Mouse (Mus musculus) lung, postnatal 0 days (tissue): ENCODE results near the gene Slc38a1. TPM values are rescaled to one million over a fixed set of nuclear protein-coding genes. Genes with fewer than 3 reads are reported as not detected.

Source experiments
- ATAC-seq: fragments of 200-750 bp; cut with Nextera tagmentation; 2 replicates; pipeline ENCODE4 v1.8.0; 2017; ENCODE audit warnings: moderate library complexity
- DNase-seq: peaks from one replicate; pipeline ENCODE4 v3.0.0-alpha.2; 2016; ENCODE audit warnings: low spot score
- H3K27ac ChIP-seq: fragments of 300-500 bp; sonication (generic); 2 replicates; pipeline ENCODE4 v1.5.1; 2014; ENCODE audit warnings: antibody characterized with exemption, mild to moderate bottlenecking, low read length, mixed read lengths
- H3K27me3 ChIP-seq: fragments of 300-500 bp; sonication (generic); replicated peaks from 2 replicates; pipeline ENCODE4 v1.6.1; 2014; ENCODE audit warnings: low read length, mixed read lengths; ENCODE audit not compliant: insufficient read depth
- H3K36me3 ChIP-seq: fragments of 300-500 bp; sonication (generic); 2 replicates; pipeline ENCODE4 v1.6.1; 2014; ENCODE audit warnings: low read length, mixed read lengths; ENCODE audit not compliant: insufficient read depth
- H3K4me1 ChIP-seq: fragments of 300-500 bp; sonication (generic); 2 replicates; pipeline ENCODE4 v1.6.1; 2014; ENCODE audit warnings: antibody characterized with exemption, low read depth, low read length, mixed read lengths; ENCODE audit not compliant: insufficient read depth
- H3K4me2 ChIP-seq: fragments of 300-500 bp; sonication (generic); replicated peaks from 2 replicates; pipeline ENCODE4 v1.6.1; 2014; ENCODE audit warnings: low read depth, mild to moderate bottlenecking, low read length, moderate library complexity, mixed read lengths
- H3K4me3 ChIP-seq: fragments of 300-500 bp; sonication (generic); 2 replicates; pipeline ENCODE4 v1.5.1; 2014; ENCODE audit warnings: low read depth, low read length
- H3K9ac ChIP-seq: fragments of 300-500 bp; sonication (generic); replicated peaks from 2 replicates; pipeline ENCODE4 v1.6.1; 2014; ENCODE audit warnings: low read depth, mild to moderate bottlenecking
- H3K9me3 ChIP-seq: fragments of 300-500 bp; sonication (generic); 2 replicates; pipeline ENCODE4 v1.6.1; 2016; ENCODE audit warnings: low read length, mixed read lengths
- CTCF ChIP-seq: IDR thresholded peaks from 2 replicates; pipeline ENCODE4 v1.5.1; 2016; ENCODE audit warnings: antibody characterized with exemption, mild to moderate bottlenecking
- EP300 ChIP-seq: IDR thresholded peaks from 2 replicates; pipeline ENCODE4 v1.6.1; 2016; ENCODE audit warnings: antibody characterized with exemption, mild to moderate bottlenecking, control low read depth
- WGBS: fragments of 180-500 bp; shearing (Covaris S2); extraction: QIAGEN DNeasy Blood & Tissue Kit; methylation state at CpG from one replicate; pipeline ENCODE4 v1.1.7; 2014; 5-methylcytosine and 5-hydroxymethylcytosine counted together
- polyA plus RNA-seq: library from polyadenylated mRNA; unstranded; fragments of >200 nt; fragmentation: Nextera tagmentation; extraction: Ambion mirVana; gene quantifications from 2 replicates; pipeline ENCODE4 v1.2.1, GENCODE M21; 2015

The Slc38a1 gene
- polyA plus RNA-seq, 1 experiment from 2014 or later = 13.5 TPM

DNA sequence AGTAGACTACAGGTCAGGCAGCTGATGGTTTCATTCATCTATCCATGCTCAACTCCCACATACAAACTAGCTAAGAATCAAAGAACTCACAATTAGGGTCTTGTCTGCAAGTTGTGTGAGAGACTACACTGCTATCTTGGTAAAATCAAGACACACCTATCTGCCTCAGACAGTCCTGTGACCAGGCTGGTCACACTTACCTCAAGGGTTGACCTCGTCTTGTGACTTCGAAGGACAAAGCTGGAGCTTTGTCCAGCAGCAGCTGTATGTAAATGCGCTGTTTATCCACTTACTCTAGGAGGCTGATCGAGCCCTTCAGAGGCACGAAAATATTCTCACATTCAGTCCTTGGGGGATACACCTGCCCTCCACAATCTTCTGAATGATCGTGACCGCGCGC, 45.6 kb downstream of the Slc38a1 start:
- Histone ChIP-seq H3K4me2 (no peak overlapping the region), H3K36me3 (no peaks in the 10 kb centered on the region), H3K4me1 (no peaks in the 10 kb centered on the region; the same call in 1 of the 2 replicates), H3K4me3 (no peak overlapping the region), H3K9me3 (no peaks in the 10 kb centered on the region), H3K9ac (no peak overlapping the region), H3K27me3 (no peaks in the 10 kb centered on the region), H3K27ac (no peak overlapping the region)
- no peak for TF ChIP-seq CTCF
- no peak for TF ChIP-seq EP300
- no peak for ATAC-seq
- no peak for DNase-seq
- 92% methylated on average over 9 of the region's 9 CpGs for WGBS

DNA sequence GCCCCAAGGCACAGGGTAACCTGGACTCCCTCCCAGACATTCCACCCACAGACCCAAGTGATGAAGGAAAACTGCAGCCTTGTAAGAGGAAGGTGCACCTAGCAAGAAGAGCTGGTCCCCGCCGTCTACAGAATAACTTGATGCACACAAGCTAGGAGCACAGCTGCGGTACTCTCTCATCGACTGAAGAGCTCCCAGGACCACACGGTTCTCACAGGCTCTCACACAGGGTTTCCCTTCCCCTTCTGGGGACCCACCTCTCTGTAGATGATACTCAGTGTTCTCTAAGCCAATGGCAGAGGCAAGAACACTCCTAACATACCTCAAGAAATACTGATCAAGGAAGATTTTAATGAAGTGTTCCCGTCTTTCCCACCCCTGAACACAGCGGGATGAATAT, 48.4 kb downstream of the Slc38a1 start:
- TF ChIP-seq CTCF = no peak
- TF ChIP-seq EP300 = no peak
- no peak overlapping the region for H3K27ac ChIP-seq
- no peak overlapping the region for H3K4me3 ChIP-seq
- WGBS = 77% methylated on average over 7 of the region's 7 CpGs
- DNase-seq (no peak), ATAC-seq (no peak)
- no peaks in the 10 kb centered on the region for H3K27me3 ChIP-seq
- no peaks in the 10 kb centered on the region for H3K9me3 ChIP-seq
- no peaks in the 10 kb centered on the region for H3K36me3 ChIP-seq
- no peaks in the 10 kb centered on the region; the same call in 1 of the 2 replicates for H3K4me1 ChIP-seq
- H3K9ac ChIP-seq = no peak overlapping the region
- H3K4me2 ChIP-seq = no peak overlapping the region

DNA sequence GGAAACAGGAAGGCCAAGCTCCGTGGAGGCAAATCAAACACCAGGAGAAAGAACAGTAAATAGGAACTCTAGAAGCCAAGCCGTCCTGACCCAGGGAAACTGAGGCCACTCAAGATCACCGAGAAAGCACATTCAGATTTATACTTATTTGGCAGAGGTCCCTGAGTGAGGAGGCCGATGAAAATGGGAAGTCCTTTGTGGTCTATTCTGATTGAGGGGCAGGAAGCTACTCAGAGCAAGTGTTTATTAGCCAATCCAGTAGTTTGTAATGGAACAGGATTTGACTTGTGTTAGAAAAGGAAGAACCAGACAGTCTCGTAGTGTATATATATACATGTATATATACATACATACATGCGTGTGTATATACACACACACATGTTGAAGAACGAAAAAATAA, 48.8 kb downstream of the Slc38a1 start:
- Histone ChIP-seq H3K4me2 (no peak overlapping the region), H3K4me1 (no peaks in the 10 kb centered on the region; the same call in 1 of the 2 replicates), H3K36me3 (no peaks in the 10 kb centered on the region), H3K4me3 (no peak overlapping the region), H3K9me3 (no peaks in the 10 kb centered on the region), H3K27me3 (no peaks in the 10 kb centered on the region), H3K9ac (no peak overlapping the region), H3K27ac (no peak overlapping the region)
- ATAC-seq (no peak), DNase-seq (peak; percentile 43)
- 46% methylated on average over 7 of the region's 7 CpGs for WGBS
- TF ChIP-seq CTCF (no peak), EP300 (no peak)

DNA sequence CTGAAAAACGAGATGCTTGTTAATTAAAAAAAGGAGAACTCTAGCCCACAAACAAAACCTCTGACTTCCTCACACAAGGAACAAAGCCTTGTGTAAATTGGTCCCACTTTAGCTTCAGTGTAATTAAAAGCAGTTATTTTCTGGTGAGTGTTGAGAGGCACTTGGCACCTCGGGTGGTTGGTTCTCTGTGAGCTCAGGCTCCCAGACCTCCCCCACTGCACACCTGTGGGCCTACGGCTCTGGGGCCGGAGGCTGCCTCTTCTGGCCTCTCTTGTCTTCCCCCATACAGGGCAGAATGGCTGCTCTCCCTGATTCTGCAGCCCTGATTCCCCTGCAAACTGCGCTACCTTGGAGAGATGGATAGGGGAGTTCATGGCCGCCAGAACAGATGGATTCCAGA, 49.3 kb downstream of the Slc38a1 start:
- Histone ChIP-seq H3K36me3 (no peaks in the 10 kb centered on the region), H3K27ac (no peak overlapping the region), H3K4me3 (no peak overlapping the region), H3K9me3 (no peaks in the 10 kb centered on the region), H3K27me3 (no peaks in the 10 kb centered on the region), H3K4me1 (no peaks in the 10 kb centered on the region; the same call in 1 of the 2 replicates), H3K9ac (no peak overlapping the region), H3K4me2 (no peak overlapping the region)
- DNase-seq = no peak
- WGBS = 58% methylated on average over 6 of the region's 6 CpGs
- TF ChIP-seq EP300 = no peak
- no peak for TF ChIP-seq CTCF
- peak; percentile 44; the same call in 1 of the 2 replicates for ATAC-seq

DNA sequence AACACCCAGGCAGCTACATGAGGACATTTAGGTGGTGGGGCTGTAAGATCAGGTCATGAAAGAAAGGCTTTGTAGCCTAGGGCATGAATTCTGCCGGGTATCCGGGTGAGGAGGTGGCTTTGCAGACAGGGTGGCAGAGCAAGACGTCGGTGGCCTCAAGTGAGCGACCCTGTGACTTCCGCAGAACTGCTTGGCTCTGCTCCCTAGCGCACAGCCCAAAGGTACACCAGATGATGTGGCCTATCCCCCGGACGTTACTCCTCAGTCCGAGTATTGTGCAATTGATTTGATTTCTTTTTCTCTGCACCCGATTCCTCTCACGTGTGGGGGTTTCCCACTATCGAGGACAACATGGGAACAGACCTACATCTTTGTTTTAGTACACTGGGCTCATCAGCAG, 49.7 kb downstream of the Slc38a1 start:
- no peaks in the 10 kb centered on the region for H3K9me3 ChIP-seq
- no peak overlapping the region for H3K4me3 ChIP-seq
- H3K27ac ChIP-seq = no peak overlapping the region
- no peak for DNase-seq
- WGBS = 60% methylated on average over 13 of the region's 13 CpGs
- peak; percentile 26; the same call in 1 of the 2 replicates for ATAC-seq
- no peak overlapping the region for H3K9ac ChIP-seq
- H3K4me2 ChIP-seq = no peak overlapping the region
- H3K27me3 ChIP-seq = no peaks in the 10 kb centered on the region
- H3K4me1 ChIP-seq = no peaks in the 10 kb centered on the region; the same call in 1 of the 2 replicates
- no peaks in the 10 kb centered on the region for H3K36me3 ChIP-seq
- TF ChIP-seq EP300 (no peak), CTCF (no peak)

DNA sequence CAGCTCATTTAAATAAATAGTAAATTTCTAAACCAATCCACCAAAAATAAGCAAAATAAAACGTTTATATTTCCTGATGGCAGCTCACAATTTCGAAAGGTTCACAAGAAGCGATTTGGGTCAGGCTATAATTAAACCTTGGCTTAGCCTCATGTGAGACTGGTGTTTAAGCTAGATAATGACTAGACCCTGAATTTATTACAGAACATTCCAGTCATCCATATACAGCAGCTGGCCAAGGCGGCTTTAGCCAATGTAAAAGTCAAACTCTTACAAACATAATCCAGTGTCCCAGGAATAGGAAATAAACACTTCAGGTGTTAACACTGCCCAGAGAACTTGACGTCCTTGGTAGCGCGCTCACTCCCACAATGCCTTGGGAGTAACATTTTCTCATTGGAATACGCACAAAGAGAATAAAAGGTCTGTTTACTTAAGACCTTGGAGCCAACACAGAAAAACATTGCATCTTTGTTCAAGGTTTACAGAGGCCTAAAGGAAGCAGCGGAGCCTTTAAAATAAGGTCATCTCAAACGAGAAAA, 50.8 kb downstream of the Slc38a1 start:
- DNase-seq = peak; percentile 43
- Histone ChIP-seq H3K9me3 (no peaks in the 10 kb centered on the region), H3K4me2 (no peak overlapping the region), H3K27me3 (no peaks in the 10 kb centered on the region), H3K4me1 (no peaks in the 10 kb centered on the region; the same call in 1 of the 2 replicates), H3K4me3 (no peak overlapping the region), H3K27ac (no peak overlapping the region), H3K9ac (no peak overlapping the region), H3K36me3 (no peaks in the 10 kb centered on the region)
- WGBS = 64% methylated on average over 10 of the region's 10 CpGs
- TF ChIP-seq EP300 (no peak), CTCF (no peak)
- ATAC-seq = peak; percentile 28
